Comparison of ENCODE assay signal across 24 mouse cellular contexts in the genomic region with DNA sequence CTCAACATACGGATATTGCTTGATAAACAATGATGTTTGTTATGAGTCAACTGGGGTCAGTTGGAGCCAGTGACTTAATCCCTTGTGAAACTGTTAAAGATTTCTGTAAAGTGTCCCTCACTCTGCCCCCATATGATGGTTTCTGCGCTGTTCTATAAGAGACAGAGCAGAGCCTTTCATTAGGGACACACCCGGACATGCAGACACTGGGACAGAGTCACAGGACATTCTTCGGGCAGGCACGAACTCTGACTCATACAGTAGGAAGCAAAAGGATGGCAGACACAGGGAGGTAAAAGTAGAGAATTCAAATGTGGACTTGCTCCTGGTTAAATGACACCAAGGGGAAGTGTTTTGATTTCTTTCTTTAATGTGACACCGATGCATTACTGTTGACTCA.
DNase-seq lines count a peak whose midpoint lies in the region; ATAC-seq and TF ChIP-seq lines count a peak whose summit lies in the region.
"Had no signal": no experiment of that assay in that cellular context is flagged by ENCODE, and none has a peak within 500 bp of the region (broad histone marks: within the 10 kb centered on the region; RNA-seq: fewer than 3 reads in every experiment).

No protein-coding gene starts in this region.

- TF ChIP-seq CTCF in stomach, postnatal 0 days (IDR thresholded peaks at IDR 0.05; ENCODE audit: low read depth): no peak

- no peaks in the 10 kb centered on the region for H3K9me3 ChIP-seq in liver, embryonic 15.5 days (replicated peaks)
- H3K9me3 ChIP-seq in liver, embryonic 11.5 days (ENCODE audit: control insufficient read depth, low read length): no peaks in the 10 kb centered on the region
- H3K9me3 ChIP-seq in intestine, embryonic 16.5 days (ENCODE audit: control insufficient read depth, low read length): no peaks in the 10 kb centered on the region
- H3K9me3 ChIP-seq in stomach, postnatal 0 days (ENCODE audit: control insufficient read depth, low read length): no peaks in the 10 kb centered on the region
- H3K9me3 ChIP-seq: embryonic facial prominence, embryonic 10.5 days; embryonic facial prominence, embryonic 12.5 days; forebrain, embryonic 13.5 days; forebrain, embryonic 15.5 days; G1E had no signal

- H3K27ac ChIP-seq in liver, embryonic 15.5 days (replicated peaks): 0 out of 2 replicates have a peak overlapping the region, but pooled peaks have one; percentile 9
- H3K27ac ChIP-seq in liver, embryonic 11.5 days (ENCODE audit: low read depth, low read length): no peak overlapping the region
- no peak overlapping the region for H3K27ac ChIP-seq in intestine, embryonic 16.5 days (ENCODE audit: low read length)
- no peak overlapping the region for H3K27ac ChIP-seq in stomach, postnatal 0 days (replicated peaks)
- H3K27ac ChIP-seq: embryonic facial prominence, embryonic 10.5 days; embryonic facial prominence, embryonic 12.5 days; forebrain, embryonic 13.5 days; forebrain, embryonic 15.5 days had no signal

- no peak for TF ChIP-seq EP300 in stomach, postnatal 0 days (optimal IDR thresholded peaks at IDR 0.05)

- no peak overlapping the region for H3K4me3 ChIP-seq in liver, embryonic 15.5 days (replicated peaks)
- no peak overlapping the region for H3K4me3 ChIP-seq in liver, embryonic 11.5 days (ENCODE audit: low read depth, low read length)
- H3K4me3 ChIP-seq in intestine, embryonic 16.5 days (ENCODE audit: low read length): no peak overlapping the region
- H3K4me3 ChIP-seq in stomach, postnatal 0 days (ENCODE audit: low read depth, low read length): no peak overlapping the region
- H3K4me3 ChIP-seq: embryonic facial prominence, embryonic 10.5 days; embryonic facial prominence, embryonic 12.5 days; forebrain, embryonic 13.5 days; forebrain, embryonic 15.5 days had no signal

- 66% methylated on average over 6 of the region's 6 CpGs for WGBS in liver, embryonic 15.5 days (ENCODE audit: insufficient replicate concordance)
- 80% methylated on average over 6 of the region's 6 CpGs for WGBS in liver, embryonic 11.5 days
- 64% methylated on average over 6 of the region's 6 CpGs for WGBS in intestine, embryonic 16.5 days
- 59% methylated on average over 6 of the region's 6 CpGs for whole genome bisulfite sequencing in stomach, postnatal 0 days

- no peak for ATAC-seq in liver, embryonic 15.5 days (ENCODE audit: insufficient read depth)
- no peak for ATAC-seq in liver, embryonic 11.5 days (replicated peaks; ENCODE audit: low FRiP score)
- peak; percentile 67 for ATAC-seq in intestine, embryonic 16.5 days
- ATAC-seq in stomach, postnatal 0 days (ENCODE audit: low FRiP score, low TSS enrichment): peak; percentile 43; the same call in 1 of the 2 replicates
- ATAC-seq: activated CD4-positive, CD25-positive, alpha-beta regulatory T cell, adult 4 months; CD4-positive, CD25-positive, alpha-beta regulatory T cell, adult 4 months; forebrain, embryonic 13.5 days; forebrain, embryonic 15.5 days had no signal

- DNase-seq in liver, embryonic 11.5 days (ENCODE audit: low spot score): no peak
- peak; percentile 1 for DNase-seq in Muller cell, postnatal 12 days (ENCODE audit: inconsistent ontology term)
- no peak for DNase-seq in stomach, postnatal 0 days (ENCODE audit: low spot score)
- no peak for DNase-seq in heart, postnatal 25 days (ENCODE audit: low spot score)
- no peak for DNase-seq in lung, postnatal 4 days
- DNase-seq: adrenal gland, adult 8-10 months; adrenal gland, postnatal 14 days; adrenal gland, postnatal 36 days; B cell, adult 2 months; cerebellum, adult 11-12 months; cerebellum, adult 2 months; cerebellum, adult 9-10 months; cerebellum, postnatal 10 days; cerebellum, postnatal 25 days had no signal

- peaks cover 5% of the 10 kb centered on the region for H3K4me1 ChIP-seq in liver, embryonic 15.5 days (replicated peaks)
- no peaks in the 10 kb centered on the region for H3K4me1 ChIP-seq in liver, embryonic 11.5 days (replicated peaks; ENCODE audit: control insufficient read depth, insufficient read depth, low read length)
- H3K4me1 ChIP-seq in intestine, embryonic 16.5 days (ENCODE audit: control insufficient read depth, insufficient read depth, low read length): no peaks in the 10 kb centered on the region
- no peaks in the 10 kb centered on the region for H3K4me1 ChIP-seq in stomach, postnatal 0 days (replicated peaks; ENCODE audit: control insufficient read depth, insufficient read depth)
- H3K4me1 ChIP-seq: embryonic facial prominence, embryonic 12.5 days; forebrain, embryonic 13.5 days; forebrain, embryonic 15.5 days had no signal

- intact Hi-C loops in heart, postnatal 25 days (cut with DNase I): no loop called here

- no peaks in the 10 kb centered on the region; the same call in 1 of the 2 replicates for H3K27me3 ChIP-seq in liver, embryonic 15.5 days
- H3K27me3 ChIP-seq in liver, embryonic 11.5 days (replicated peaks; ENCODE audit: control insufficient read depth, insufficient read depth, low read length): no peaks in the 10 kb centered on the region
- no peaks in the 10 kb centered on the region for H3K27me3 ChIP-seq in intestine, embryonic 16.5 days (replicated peaks; ENCODE audit: control insufficient read depth, insufficient read depth, low read length)
- H3K27me3 ChIP-seq in stomach, postnatal 0 days (ENCODE audit: control insufficient read depth, insufficient read depth, low read length): no peaks in the 10 kb centered on the region
- H3K27me3 ChIP-seq: CH12.LX; embryonic facial prominence, embryonic 12.5 days; forebrain, embryonic 13.5 days; forebrain, embryonic 15.5 days had no signal

- H3K4me2 ChIP-seq in liver, embryonic 15.5 days: no peak overlapping the region
- H3K4me2 ChIP-seq in liver, embryonic 11.5 days: no peak overlapping the region
- no peak overlapping the region for H3K4me2 ChIP-seq in intestine, embryonic 16.5 days (ENCODE audit: low read depth, low read length)
- no peak overlapping the region for H3K4me2 ChIP-seq in stomach, postnatal 0 days (replicated peaks; ENCODE audit: low read depth)
- H3K4me2 ChIP-seq: embryonic facial prominence, embryonic 12.5 days; forebrain, embryonic 13.5 days; forebrain, embryonic 15.5 days had no signal

- H3K36me3 ChIP-seq in liver, embryonic 15.5 days (replicated peaks): no peaks in the 10 kb centered on the region
- no peaks in the 10 kb centered on the region for H3K36me3 ChIP-seq in liver, embryonic 11.5 days (ENCODE audit: control insufficient read depth, insufficient read depth, low read length)
- no peaks in the 10 kb centered on the region for H3K36me3 ChIP-seq in intestine, embryonic 16.5 days (ENCODE audit: control insufficient read depth, insufficient read depth, low read length)
- no peaks in the 10 kb centered on the region for H3K36me3 ChIP-seq in stomach, postnatal 0 days (ENCODE audit: control insufficient read depth, insufficient read depth, low read length)
- H3K36me3 ChIP-seq: embryonic facial prominence, embryonic 10.5 days; embryonic facial prominence, embryonic 12.5 days; forebrain, embryonic 15.5 days; G1E had no signal

- H3K9ac ChIP-seq in liver, embryonic 15.5 days: no peak overlapping the region
- H3K9ac ChIP-seq in liver, embryonic 11.5 days (ENCODE audit: low read depth, low read length): no peak overlapping the region
- no peak overlapping the region for H3K9ac ChIP-seq in intestine, embryonic 16.5 days (ENCODE audit: low read depth, low read length)
- H3K9ac ChIP-seq in stomach, postnatal 0 days (ENCODE audit: low read length): no peak overlapping the region
- H3K9ac ChIP-seq: embryonic facial prominence, embryonic 12.5 days; forebrain, embryonic 13.5 days; forebrain, embryonic 15.5 days had no signal

Comparison
In these comparisons a context has a peak if more than half of its experiments do, and no peak if none do; other contexts are left out.
1. ATAC-seq: peak in intestine, embryonic 16.5 days (single experiment) and stomach, postnatal 0 days (single experiment); none in liver, embryonic 15.5 days (single experiment) and liver, embryonic 11.5 days (single experiment).